Mouse (Mus musculus) lung, embryonic 16.5 days (tissue): ENCODE data around the gene Slc34a3. TPM values are rescaled to one million over a fixed set of nuclear protein-coding genes. Genes with fewer than 3 reads are reported as not detected.

Source experiments
- ATAC-seq: fragments of 200-750 bp; cut with Nextera tagmentation; 2 replicates; pipeline ENCODE4 v1.8.0; 2017; ENCODE audit warnings: low read depth, mild to moderate bottlenecking, moderate library complexity
- H3K27ac ChIP-seq: fragments of 300-500 bp; sonication (generic); 2 replicates; pipeline ENCODE4 v1.5.1; 2014; ENCODE audit warnings: mild to moderate bottlenecking, control low read depth, low read length
- H3K27me3 ChIP-seq: fragments of 300-500 bp; sonication (generic); 2 replicates; pipeline ENCODE4 v1.6.1; 2014; ENCODE audit warnings: low read depth, low read length, mixed read lengths; ENCODE audit not compliant: control insufficient read depth, insufficient read depth
- H3K36me3 ChIP-seq: fragments of 300-500 bp; sonication (generic); 2 replicates; pipeline ENCODE4 v1.6.1; 2014; ENCODE audit warnings: low read length; ENCODE audit not compliant: control insufficient read depth, insufficient read depth
- H3K4me1 ChIP-seq: fragments of 300-500 bp; sonication (generic); replicated peaks from 2 replicates; pipeline ENCODE4 v1.6.1; 2014; ENCODE audit warnings: low read length, mixed read lengths; ENCODE audit not compliant: control insufficient read depth, insufficient read depth
- H3K4me2 ChIP-seq: fragments of 300-500 bp; sonication (generic); 2 replicates; pipeline ENCODE4 v1.6.1; 2014; ENCODE audit warnings: low read depth, low read length, control low read depth
- H3K4me3 ChIP-seq: fragments of 300-500 bp; sonication (generic); 2 replicates; pipeline ENCODE4 v1.5.1; 2014; ENCODE audit warnings: mild to moderate bottlenecking, low read length, control low read depth
- H3K9ac ChIP-seq: fragments of 300-500 bp; sonication (generic); 2 replicates; pipeline ENCODE4 v1.6.1; 2014; ENCODE audit warnings: low read length, control low read depth
- H3K9me3 ChIP-seq: fragments of 300-500 bp; sonication (generic); 2 replicates; pipeline ENCODE4 v1.6.1; 2016; ENCODE audit warnings: low read length; ENCODE audit not compliant: control insufficient read depth
- WGBS: fragments of 180-500 bp; shearing (Covaris S2); extraction: QIAGEN DNeasy Blood & Tissue Kit; methylation state at CpG from one replicate; pipeline ENCODE4 v1.1.7; 2014; 5-methylcytosine and 5-hydroxymethylcytosine counted together
- polyA plus RNA-seq: library from polyadenylated mRNA; unstranded; fragments of >200 nt; fragmentation: Nextera tagmentation; extraction: Ambion mirVana; gene quantifications from 2 replicates; pipeline ENCODE4 v1.2.1, GENCODE M21; 2015

The Slc34a3 gene
- polyA plus RNA-seq: not detected in 2 replicates

GRCm38 (mm10) chr2:25234050-25234449, at the start of gene Slc34a3:
TSS of gene Slc34a3 (minus strand) at chr2:25234364.
- H3K27me3 ChIP-seq: no peaks in the 10 kb centered on the region

GRCm38 (mm10) chr2:25278928-25279882, 45.0 kb upstream of the Slc34a3 start:
- no peaks in the 10 kb centered on the region for H3K27me3 ChIP-seq
- 57% methylated on average over 13 of the region's 13 CpGs for WGBS
- H3K9me3 ChIP-seq: no peaks in the 10 kb centered on the region
- no peak overlapping the region for H3K4me3 ChIP-seq
- H3K4me1 ChIP-seq: no peaks in the 10 kb centered on the region
- H3K36me3 ChIP-seq: peaks cover 62% of the 10 kb centered on the region
- no peak overlapping the region for H3K4me2 ChIP-seq
- no peak overlapping the region for H3K9ac ChIP-seq
- H3K27ac ChIP-seq: no peak overlapping the region
- peak; percentile 47 for ATAC-seq

More at GRCm38 (mm10) chr2:25234050-25234449, at the start of gene Slc34a3:
- H3K9ac ChIP-seq: no peak within 1 kb of the TSS
- H3K27ac ChIP-seq: no peak within 1 kb of the TSS
- no peak within 1 kb of the TSS for H3K4me2 ChIP-seq
- ATAC-seq: no peak
- no peaks in the 10 kb centered on the region; the same call in 1 of the 2 replicates for H3K4me1 ChIP-seq
- H3K36me3 ChIP-seq: no peaks in the 10 kb centered on the region
- WGBS: 61% methylated on average over 3 of the region's 3 CpGs
- H3K9me3 ChIP-seq: no peaks in the 10 kb centered on the region
- H3K4me3 ChIP-seq: no peak within 1 kb of the TSS

GRCm38 (mm10) chr2:25273010-25273409, 38.8 kb upstream of the Slc34a3 start:
- H3K9ac ChIP-seq: peak overlapping the region; percentile 89
- peak overlapping the region; percentile 79 for H3K4me3 ChIP-seq
- WGBS: 26% methylated on average over 16 of the region's 16 CpGs
- no peaks in the 10 kb centered on the region for H3K9me3 ChIP-seq
- ATAC-seq: no peak
- peaks cover 16% of the 10 kb centered on the region for H3K4me1 ChIP-seq
- no peaks in the 10 kb centered on the region for H3K27me3 ChIP-seq
- H3K36me3 ChIP-seq: peaks cover 33% of the 10 kb centered on the region
- no peak overlapping the region for H3K27ac ChIP-seq
- peak overlapping the region; percentile 88 for H3K4me2 ChIP-seq

GRCm38 (mm10) chr2:25272515-25272914, 38.4 kb upstream of the Slc34a3 start:
- Histone ChIP-seq H3K27me3 (no peaks in the 10 kb centered on the region), H3K36me3 (peaks cover 28% of the 10 kb centered on the region), H3K9me3 (no peaks in the 10 kb centered on the region), H3K4me1 (peaks cover 16% of the 10 kb centered on the region), H3K4me2 (peak overlapping the region; percentile 88), H3K4me3 (peak overlapping the region; percentile 79), H3K27ac (no peak overlapping the region), H3K9ac (peak overlapping the region; percentile 89)
- ATAC-seq: peak; percentile 59
- under 1% methylated on average over 27 of the region's 29 CpGs for WGBS

GRCm38 (mm10) chr2:25271827-25272511, 37.8 kb upstream of the Slc34a3 start, which contains the start of the genes Ssna1 and Anapc2:
TSS of gene Ssna1 (minus strand) at chr2:25272438.
TSS of gene Anapc2 (plus strand) at chr2:25272478.
- ATAC-seq: peak; percentile 97
- Histone ChIP-seq H3K9ac (peak within 1 kb of the TSS; percentile 89), H3K9me3 (no peaks in the 10 kb centered on the region), H3K4me3 (peak within 1 kb of the TSS; percentile 79), H3K36me3 (peaks cover 24% of the 10 kb centered on the region), H3K4me1 (peaks cover 16% of the 10 kb centered on the region), H3K27me3 (no peaks in the 10 kb centered on the region), H3K4me2 (peak within 1 kb of the TSS; percentile 88), H3K27ac (peak within 1 kb of the TSS; percentile 82)
- under 1% methylated on average over 54 of the region's 55 CpGs for WGBS

- Histone ChIP-seq H3K27ac (no peak overlapping the region), H3K4me1 (peaks cover 36% of the 10 kb centered on the region), H3K27me3 (peaks cover 5% of the 10 kb centered on the region), H3K9me3 (no peaks in the 10 kb centered on the region), H3K36me3 (peaks cover 3% of the 10 kb centered on the region; the same call in 1 of the 2 replicates), H3K4me3 (no peak overlapping the region), H3K4me2 (no peak overlapping the region), H3K9ac (no peak overlapping the region)
- no peak for ATAC-seq
- 63% methylated on average over 4 of the region's 4 CpGs for WGBS
These were observed 33.7 kb upstream of the Slc34a3 start for GRCm38 (mm10) chr2:25267746-25268309.

- H3K36me3 ChIP-seq: peaks cover 3% of the 10 kb centered on the region; the same call in 1 of the 2 replicates
- H3K4me1 ChIP-seq: peaks cover 36% of the 10 kb centered on the region
- ATAC-seq: no peak
- H3K4me3 ChIP-seq: no peak overlapping the region
- no peaks in the 10 kb centered on the region for H3K9me3 ChIP-seq
- H3K27ac ChIP-seq: no peak overlapping the region
- H3K27me3 ChIP-seq: peaks cover 5% of the 10 kb centered on the region
- no peak overlapping the region for H3K4me2 ChIP-seq
- no peak overlapping the region for H3K9ac ChIP-seq
These were observed 33.1 kb upstream of the Slc34a3 start for GRCm38 (mm10) chr2:25267241-25267640.

- H3K27me3 ChIP-seq: peaks cover 5% of the 10 kb centered on the region
- no peak overlapping the region for H3K27ac ChIP-seq
- WGBS: 35% methylated on average over 2 of the region's 2 CpGs
- ATAC-seq: no peak
- peaks cover 3% of the 10 kb centered on the region; the same call in 1 of the 2 replicates for H3K36me3 ChIP-seq
- H3K4me2 ChIP-seq: no peak overlapping the region
- no peak overlapping the region for H3K4me3 ChIP-seq
- H3K4me1 ChIP-seq: peaks cover 39% of the 10 kb centered on the region
- no peak overlapping the region for H3K9ac ChIP-seq
- H3K9me3 ChIP-seq: no peaks in the 10 kb centered on the region
These were observed 32.6 kb upstream of the Slc34a3 start for GRCm38 (mm10) chr2:25266720-25267119.
